Mouse (Mus musculus): ENCODE data around the gene Tex22. TPM values are rescaled to one million over a fixed set of nuclear protein-coding genes. Genes with fewer than 3 reads are reported as not detected.
A peak's percentile ranks its signal among the peaks of the same experiment; 100 is the strongest.

Gene Tex22
- polyA plus RNA-seq, 1 experiment from 2014 or later: not detected

DNA sequence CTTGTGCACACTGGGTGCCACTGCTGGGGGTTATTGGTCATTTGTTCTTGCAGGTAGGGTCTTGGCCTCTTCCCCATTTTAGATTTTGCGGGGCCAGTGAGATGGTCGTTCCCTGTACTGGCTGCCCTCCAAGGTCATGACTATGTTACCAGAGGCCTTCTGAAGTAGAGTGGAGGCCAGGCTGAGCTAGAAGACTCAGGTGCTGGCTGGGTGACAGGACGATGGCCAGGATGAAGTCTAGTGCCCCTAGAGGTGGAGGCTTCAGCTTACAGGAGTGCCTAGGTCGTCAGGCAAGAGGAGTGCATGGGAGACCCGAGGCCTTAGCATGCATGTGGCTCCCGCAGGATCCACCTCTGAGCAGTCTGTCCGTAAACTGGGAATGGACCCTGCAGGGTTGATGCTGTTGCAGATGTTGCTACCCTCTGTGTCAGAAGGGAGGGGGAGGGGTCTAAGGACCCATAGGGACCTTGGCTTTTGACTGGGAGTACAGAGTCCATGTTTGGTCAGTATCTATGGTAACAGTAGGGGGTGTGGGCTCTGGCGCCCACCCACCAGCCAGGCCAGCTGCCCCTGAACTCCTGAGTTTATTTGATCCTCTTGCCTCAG is 29.6 kb downstream of the Tex22 start:
- H3K9ac ChIP-seq (replicated peaks): no peak overlapping the region
- 84% methylated on average over 8 of the region's 8 CpGs for WGBS
- ATAC-seq (ENCODE audit: insufficient number of reproducible peaks, insufficient read depth, low FRiP score, low TSS enrichment, low read depth): no peak
- H3K27ac ChIP-seq: no peak overlapping the region
- no peak overlapping the region for H3K4me2 ChIP-seq
- H3K36me3 ChIP-seq: peaks cover 53% of the 10 kb centered on the region
- peaks cover 31% of the 10 kb centered on the region for H3K4me1 ChIP-seq (replicated peaks)
- no peaks in the 10 kb centered on the region for H3K9me3 ChIP-seq
- H3K27me3 ChIP-seq: no peaks in the 10 kb centered on the region
- no peak overlapping the region for H3K4me3 ChIP-seq (replicated peaks)

DNA sequence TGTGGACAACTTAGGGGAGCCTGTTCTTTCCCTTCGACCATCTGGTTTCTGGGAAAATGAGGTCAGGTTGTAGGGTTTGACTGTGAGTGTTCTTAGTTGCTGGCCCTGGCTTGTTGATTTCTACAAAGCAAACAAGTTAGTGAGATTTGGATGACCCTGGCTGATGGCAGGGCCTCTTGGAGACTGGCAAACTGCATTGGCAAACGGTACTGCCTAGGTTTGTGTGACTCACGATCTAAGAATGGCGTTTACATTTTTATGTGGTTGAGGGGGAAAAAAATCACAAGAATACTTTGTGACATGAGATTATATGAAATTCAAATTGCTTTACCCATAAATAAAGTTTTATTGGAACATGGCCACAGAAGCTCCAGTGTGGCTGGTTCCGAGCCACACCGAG is 32.1 kb downstream of the Tex22 start:
- no peak for ATAC-seq (ENCODE audit: insufficient number of reproducible peaks, insufficient read depth, low FRiP score, low TSS enrichment, low read depth)

DNA sequence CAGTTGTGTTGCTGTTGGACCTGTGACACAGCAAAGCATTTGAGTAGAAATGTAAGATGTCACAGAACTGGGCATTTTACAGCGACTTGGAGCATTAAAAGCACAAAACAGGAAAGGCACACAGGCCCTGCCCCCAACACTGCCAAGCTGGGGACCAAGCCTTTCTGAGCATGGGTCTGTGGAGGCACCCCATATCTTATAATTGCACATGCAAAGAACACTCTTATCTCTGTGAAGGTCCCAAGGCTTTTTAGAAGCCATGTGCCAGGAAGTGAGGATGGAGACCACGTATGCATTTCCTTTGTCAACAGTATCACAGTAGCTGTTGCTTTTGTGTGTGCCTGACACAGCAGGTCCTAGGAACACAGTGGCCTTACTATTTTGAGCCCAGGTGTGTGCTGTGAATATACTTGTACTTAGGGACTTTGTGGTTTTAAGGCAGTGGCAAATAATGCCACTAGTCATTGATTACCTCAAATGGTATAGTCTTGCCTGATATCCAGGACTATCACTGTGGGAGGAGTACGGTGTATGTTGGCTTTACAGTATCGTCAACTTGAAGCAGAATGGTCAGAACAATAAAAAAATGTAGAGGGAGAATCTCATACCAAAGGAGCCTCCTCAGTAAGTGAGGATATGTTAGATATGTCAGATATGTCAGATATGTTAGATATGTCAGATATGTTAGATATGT is 33.3 kb downstream of the Tex22 start:
- H3K27me3 ChIP-seq: no peaks in the 10 kb centered on the region
- H3K4me2 ChIP-seq: no peak overlapping the region
- H3K4me1 ChIP-seq (replicated peaks): peaks cover 16% of the 10 kb centered on the region
- H3K9me3 ChIP-seq: no peaks in the 10 kb centered on the region
- H3K27ac ChIP-seq: peak overlapping the region; percentile 29; the same call in 1 of the 2 replicates
- no peak for ATAC-seq (ENCODE audit: insufficient number of reproducible peaks, insufficient read depth, low FRiP score, low TSS enrichment, low read depth)
- H3K36me3 ChIP-seq: peaks cover 50% of the 10 kb centered on the region
- no peak overlapping the region for H3K9ac ChIP-seq (replicated peaks)
- no peak overlapping the region for H3K4me3 ChIP-seq (replicated peaks)
- 89% methylated on average over 4 of the region's 4 CpGs for WGBS

More for the DNA sequence above, 32.1 kb downstream of the Tex22 start:
- Histone ChIP-seq H3K27me3 (no peaks in the 10 kb centered on the region), H3K9ac (replicated peaks) (no peak overlapping the region), H3K4me3 (replicated peaks) (no peak overlapping the region), H3K4me2 (no peak overlapping the region), H3K4me1 (replicated peaks) (peaks cover 16% of the 10 kb centered on the region), H3K27ac (no peak overlapping the region), H3K36me3 (peaks cover 43% of the 10 kb centered on the region), H3K9me3 (no peaks in the 10 kb centered on the region)
- 91% methylated on average over 6 of the region's 6 CpGs for WGBS

DNA sequence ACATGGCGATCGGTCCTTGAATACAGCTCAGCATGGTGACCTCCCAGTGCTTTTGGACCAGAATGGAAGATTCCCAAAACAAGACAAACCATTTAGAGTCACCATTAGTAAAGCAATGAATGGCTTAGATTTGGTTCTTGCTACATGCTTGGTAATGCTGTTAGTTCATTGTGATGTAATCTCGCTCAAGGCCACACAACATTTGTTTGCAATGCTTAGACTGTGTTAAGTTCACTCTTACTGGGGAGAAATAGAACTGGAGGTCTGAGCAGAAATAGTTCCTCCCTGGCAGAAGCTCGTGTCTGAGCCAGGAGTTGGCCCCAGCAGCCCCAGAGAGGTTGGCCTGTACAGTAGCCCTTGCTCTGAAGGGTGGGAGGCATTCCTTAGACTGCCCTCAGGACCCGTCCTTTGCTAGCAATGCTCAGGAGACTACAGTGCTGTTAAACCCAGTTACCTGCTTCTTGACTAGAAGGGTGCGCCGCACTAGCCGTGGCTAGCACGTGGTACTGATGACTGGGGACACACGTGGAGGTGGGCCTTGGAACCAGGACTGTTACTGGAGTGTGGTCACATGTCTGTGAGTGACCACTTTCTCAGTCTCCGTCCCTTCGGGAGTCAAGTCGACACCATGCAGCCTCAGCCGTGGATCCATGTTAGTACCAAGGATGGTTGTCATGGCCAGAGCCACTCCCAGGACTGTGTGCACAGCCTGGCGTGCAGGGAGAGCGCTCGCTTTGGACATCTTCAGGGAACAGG is 34.4 kb downstream of the Tex22 start:
- no peaks in the 10 kb centered on the region for H3K27me3 ChIP-seq
- H3K4me3 ChIP-seq (replicated peaks): no peak overlapping the region
- peaks cover 52% of the 10 kb centered on the region for H3K36me3 ChIP-seq
- no peak for ATAC-seq (ENCODE audit: insufficient number of reproducible peaks, insufficient read depth, low FRiP score, low TSS enrichment, low read depth)
- WGBS: 86% methylated on average over 17 of the region's 17 CpGs
- H3K4me2 ChIP-seq: no peak overlapping the region
- H3K27ac ChIP-seq: 0 out of 2 replicates have a peak overlapping the region, but pooled peaks have one; percentile 50
- peaks cover 16% of the 10 kb centered on the region for H3K4me1 ChIP-seq (replicated peaks)
- no peaks in the 10 kb centered on the region for H3K9me3 ChIP-seq
- no peak overlapping the region for H3K9ac ChIP-seq (replicated peaks)

DNA sequence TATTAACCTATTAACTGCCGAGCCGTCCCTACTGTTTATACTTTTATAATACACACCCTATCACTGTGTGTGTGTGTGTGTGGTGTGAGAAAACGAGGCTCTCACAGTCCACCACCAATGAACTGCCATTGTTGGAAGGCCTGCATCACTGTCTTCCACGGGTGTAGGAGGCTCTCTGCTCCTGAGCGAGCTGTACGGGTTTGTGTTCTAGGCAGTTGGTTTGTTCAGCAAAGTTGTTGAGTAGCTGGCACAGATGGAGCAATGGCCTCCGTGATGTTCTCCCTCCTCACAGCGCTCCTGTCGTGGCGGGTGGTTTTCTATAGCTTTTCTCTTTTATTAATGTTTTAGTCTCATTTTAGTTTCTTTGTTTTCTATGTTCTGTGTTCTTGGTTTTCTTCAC is 35.5 kb downstream of the Tex22 start:
- Histone ChIP-seq H3K4me1 (replicated peaks) (peaks cover 16% of the 10 kb centered on the region), H3K27ac (no peak overlapping the region), H3K9me3 (no peaks in the 10 kb centered on the region), H3K9ac (replicated peaks) (no peak overlapping the region), H3K36me3 (peaks cover 52% of the 10 kb centered on the region), H3K4me3 (replicated peaks) (no peak overlapping the region), H3K4me2 (no peak overlapping the region), H3K27me3 (no peaks in the 10 kb centered on the region)
- ATAC-seq (ENCODE audit: insufficient number of reproducible peaks, insufficient read depth, low FRiP score, low TSS enrichment, low read depth): no peak
- 88% methylated on average over 10 of the region's 10 CpGs for WGBS

DNA sequence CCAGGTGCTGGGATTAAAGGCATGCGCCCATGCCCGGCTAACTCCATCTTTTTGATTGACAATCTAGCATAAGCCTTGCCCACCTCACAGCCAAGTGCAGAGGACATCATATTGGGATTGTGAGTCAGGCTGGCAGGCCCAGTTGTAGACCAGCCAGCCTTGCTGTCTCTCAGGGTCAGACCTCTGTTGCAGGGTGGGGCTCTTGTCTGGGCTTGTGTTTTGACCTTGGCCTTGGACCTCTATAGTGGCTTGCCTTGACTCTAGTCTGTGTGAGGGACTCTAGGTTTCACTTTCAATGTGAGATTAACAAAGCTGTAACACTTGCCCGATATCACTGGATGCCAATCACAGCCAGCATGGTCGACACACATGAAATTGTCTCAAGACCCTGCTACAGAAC is 39.8 kb downstream of the Tex22 start:
- no peaks in the 10 kb centered on the region for H3K27me3 ChIP-seq
- H3K27ac ChIP-seq: no peak overlapping the region
- H3K4me2 ChIP-seq: no peak overlapping the region
- H3K4me1 ChIP-seq (replicated peaks): peaks cover 6% of the 10 kb centered on the region
- H3K9me3 ChIP-seq: no peaks in the 10 kb centered on the region
- H3K36me3 ChIP-seq: peaks cover 74% of the 10 kb centered on the region
- WGBS: 91% methylated on average over 4 of the region's 4 CpGs
- no peak overlapping the region for H3K9ac ChIP-seq (replicated peaks)
- no peak overlapping the region for H3K4me3 ChIP-seq (replicated peaks)
- no peak for ATAC-seq (ENCODE audit: insufficient number of reproducible peaks, insufficient read depth, low FRiP score, low TSS enrichment, low read depth)

DNA sequence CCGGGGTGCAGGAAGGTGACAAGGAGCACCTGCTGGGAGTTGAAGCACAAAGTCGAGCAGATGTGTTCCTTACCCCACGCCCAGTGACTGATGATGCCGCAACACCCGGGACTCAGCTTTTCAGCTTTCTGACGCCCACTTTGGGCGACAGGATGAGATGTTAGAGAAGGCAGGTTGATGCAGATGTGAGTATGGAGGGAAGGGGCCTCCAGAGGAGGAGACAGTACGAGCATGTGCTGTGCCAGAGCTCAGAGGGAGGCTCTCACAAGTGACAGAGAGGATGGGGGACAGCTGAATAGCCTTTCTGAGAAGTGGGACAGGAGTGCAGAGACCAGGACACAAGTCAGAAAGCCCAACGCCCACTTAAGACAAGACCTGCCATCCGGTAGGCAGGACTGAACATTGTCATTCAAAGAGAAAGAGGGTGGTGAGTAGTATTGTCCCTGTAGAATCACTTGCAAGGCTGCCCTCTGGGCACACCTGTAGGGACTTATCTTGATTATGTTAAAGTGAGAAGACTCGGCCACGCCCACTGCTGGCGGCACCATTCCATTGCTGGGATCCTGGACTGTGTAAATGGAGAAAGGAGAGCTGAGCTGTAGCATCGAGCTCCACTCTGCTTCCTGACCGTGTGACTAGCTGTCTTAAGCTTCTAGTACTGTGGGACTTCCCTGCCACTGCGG is 40.7 kb downstream of the Tex22 start:
- Histone ChIP-seq H3K9ac (replicated peaks) (no peak overlapping the region), H3K4me3 (replicated peaks) (no peak overlapping the region), H3K4me2 (no peak overlapping the region), H3K36me3 (peaks cover 76% of the 10 kb centered on the region), H3K27me3 (no peaks in the 10 kb centered on the region), H3K4me1 (replicated peaks) (no peaks in the 10 kb centered on the region), H3K9me3 (no peaks in the 10 kb centered on the region), H3K27ac (no peak overlapping the region)
- 85% methylated on average over 16 of the region's 16 CpGs for WGBS
- ATAC-seq (ENCODE audit: insufficient number of reproducible peaks, insufficient read depth, low FRiP score, low TSS enrichment, low read depth): no peak

DNA sequence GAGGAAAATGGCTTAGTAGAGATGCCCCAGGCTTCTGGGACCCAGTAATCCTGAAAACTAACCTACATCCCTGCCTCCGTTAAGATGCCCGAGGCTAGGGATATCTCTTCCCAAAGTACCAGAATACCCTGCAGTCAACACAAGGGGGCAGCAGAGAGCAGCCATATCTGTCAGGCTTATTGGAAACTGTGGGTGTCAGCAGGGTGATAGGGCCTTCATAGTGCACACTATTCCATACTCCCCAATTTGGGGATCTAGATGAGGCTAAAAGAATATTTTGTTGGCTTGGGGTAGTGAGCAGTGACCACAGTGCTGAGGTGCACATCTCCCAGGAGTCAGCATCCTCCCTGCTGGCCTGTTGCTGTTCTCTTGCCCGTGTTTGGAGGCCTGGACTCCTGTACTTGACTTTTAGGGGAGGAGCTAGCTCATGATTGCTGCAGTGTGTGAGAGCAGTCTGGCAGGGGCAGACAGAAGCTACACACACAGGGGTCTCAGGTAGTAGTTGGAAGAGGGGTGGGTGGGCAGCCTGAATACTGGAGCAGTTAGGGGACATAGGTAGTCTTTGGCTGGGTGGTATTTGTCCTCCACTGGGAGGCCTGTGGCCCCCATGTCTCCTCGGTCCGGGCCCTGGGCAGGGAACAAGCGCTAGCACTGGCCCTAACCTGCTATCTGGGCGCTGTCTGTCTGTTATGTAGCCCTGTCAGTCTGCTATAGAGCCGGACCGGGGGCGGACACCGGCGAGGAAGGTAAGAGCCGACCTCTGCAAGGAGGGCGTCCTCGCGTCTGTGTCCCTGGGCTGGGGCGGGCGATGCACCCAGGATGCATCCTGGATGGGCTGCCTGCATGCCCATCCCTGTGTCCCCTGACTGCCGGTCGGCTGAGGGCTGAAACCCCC is 45.5 kb downstream of the Tex22 start:
- Histone ChIP-seq H3K27me3 (no peaks in the 10 kb centered on the region), H3K4me3 (replicated peaks) (no peak overlapping the region), H3K9me3 (no peaks in the 10 kb centered on the region), H3K9ac (replicated peaks) (no peak overlapping the region), H3K36me3 (peaks cover 95% of the 10 kb centered on the region), H3K27ac (no peak overlapping the region), H3K4me1 (replicated peaks) (no peaks in the 10 kb centered on the region), H3K4me2 (no peak overlapping the region)
- 84% methylated on average over 20 of the region's 20 CpGs for WGBS
- ATAC-seq (ENCODE audit: insufficient number of reproducible peaks, insufficient read depth, low FRiP score, low TSS enrichment, low read depth): peak; percentile 48

DNA sequence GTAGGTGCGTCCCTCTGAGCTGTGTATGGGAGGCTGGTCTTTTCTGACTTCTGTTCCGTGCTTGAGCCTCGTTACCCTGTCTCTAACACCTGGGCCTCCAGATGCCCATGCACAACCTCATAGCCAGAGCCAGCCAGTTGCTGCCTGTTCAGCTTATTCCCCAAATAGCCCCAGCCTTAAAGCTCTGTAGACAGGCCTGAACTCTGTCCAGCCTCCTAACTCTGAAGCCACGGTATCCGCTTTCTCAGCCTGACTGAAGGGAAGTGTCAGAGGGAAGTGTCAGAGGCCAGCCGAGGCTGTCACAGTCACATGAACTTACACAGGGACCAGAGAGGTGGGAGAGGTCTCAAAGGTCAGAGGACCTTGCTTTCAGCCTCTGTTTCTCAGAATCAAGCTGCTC is 50.4 kb downstream of the Tex22 start:
- no peak for ATAC-seq (ENCODE audit: insufficient number of reproducible peaks, insufficient read depth, low FRiP score, low TSS enrichment, low read depth)
- H3K4me3 ChIP-seq (replicated peaks): no peak overlapping the region
- no peaks in the 10 kb centered on the region for H3K9me3 ChIP-seq
- H3K27ac ChIP-seq: no peak overlapping the region
- no peaks in the 10 kb centered on the region for H3K4me1 ChIP-seq (replicated peaks)
- no peaks in the 10 kb centered on the region for H3K27me3 ChIP-seq
- H3K4me2 ChIP-seq: no peak overlapping the region
- H3K36me3 ChIP-seq: peaks cover 100% of the 10 kb centered on the region
- no peak overlapping the region for H3K9ac ChIP-seq (replicated peaks)
- 79% methylated on average over 6 of the region's 6 CpGs for WGBS

DNA sequence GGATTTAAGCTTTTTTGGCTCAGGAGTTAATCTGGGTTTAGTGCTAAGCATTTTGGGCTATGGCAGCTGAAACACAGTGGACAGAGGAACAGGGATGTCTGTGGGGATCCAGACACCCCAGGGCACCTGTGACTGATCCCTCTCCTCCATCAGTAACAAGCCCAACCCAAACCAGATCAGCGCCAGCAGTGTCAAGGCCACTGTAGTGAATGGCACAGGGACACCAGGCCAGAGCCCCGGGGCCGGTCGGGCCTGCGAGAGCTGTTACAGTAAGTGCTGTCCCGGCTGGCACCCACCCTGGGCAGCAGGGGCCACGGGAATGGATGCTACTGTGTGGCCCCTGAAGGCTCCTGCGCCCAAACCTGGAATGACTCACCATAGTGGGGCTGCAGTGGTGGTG is 56.4 kb downstream of the Tex22 start:
- H3K4me3 ChIP-seq (replicated peaks): no peak overlapping the region
- H3K9ac ChIP-seq (replicated peaks): no peak overlapping the region
- WGBS: 95% methylated on average over 8 of the region's 8 CpGs
- no peak overlapping the region for H3K27ac ChIP-seq
- no peaks in the 10 kb centered on the region for H3K4me1 ChIP-seq (replicated peaks)
- H3K4me2 ChIP-seq: no peak overlapping the region
- no peaks in the 10 kb centered on the region for H3K27me3 ChIP-seq
- H3K36me3 ChIP-seq: peaks cover 100% of the 10 kb centered on the region
- no peaks in the 10 kb centered on the region for H3K9me3 ChIP-seq
- ATAC-seq (ENCODE audit: insufficient number of reproducible peaks, insufficient read depth, low FRiP score, low TSS enrichment, low read depth): no peak

Data from limb, embryonic 12.5 days (tissue).